ENCODE assay signal across 8 mouse cellular contexts in the genomic region with DNA sequence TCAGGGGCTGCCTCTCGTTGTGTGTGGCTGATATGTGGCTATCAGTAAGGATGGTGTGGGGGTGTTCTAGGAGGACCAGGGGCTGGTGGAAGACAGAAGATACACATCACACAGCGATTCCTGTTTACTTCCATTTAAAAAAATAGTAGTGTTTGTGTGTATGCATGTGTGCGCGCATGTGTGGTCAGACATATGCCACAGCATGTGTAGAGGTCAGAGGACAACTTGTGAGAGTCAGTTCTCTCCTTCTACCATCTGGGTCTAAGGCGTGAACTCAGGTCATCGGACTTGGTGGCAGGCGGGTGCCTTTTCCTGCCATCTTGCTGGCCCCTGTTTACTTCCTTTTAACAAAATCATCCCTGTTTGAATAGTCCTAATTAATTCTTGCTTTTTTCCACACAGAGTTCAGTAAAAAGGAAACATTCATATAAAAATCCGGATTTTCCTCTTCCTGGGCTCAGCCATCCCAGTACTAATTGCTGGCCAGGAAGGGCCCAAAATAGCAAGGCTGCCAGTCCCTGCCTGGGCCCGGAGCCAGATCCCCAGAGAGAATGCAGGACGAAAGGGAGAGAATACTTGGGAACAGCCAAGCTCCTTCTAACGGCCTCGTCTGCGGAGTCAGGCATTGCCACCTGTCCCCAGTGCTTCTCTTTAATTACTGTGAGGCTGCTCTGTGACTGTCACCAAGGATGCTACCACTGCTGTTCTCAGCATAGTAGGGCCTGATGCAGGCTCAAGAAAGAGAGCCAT.
A peak's percentile ranks its signal among the peaks of the same experiment; 100 is the strongest.
DNase-seq lines count a peak whose midpoint lies in the region; ATAC-seq and TF ChIP-seq lines count a peak whose summit lies in the region.

No protein-coding gene starts in this region.

- no peak overlapping the region for H3K4me2 ChIP-seq in lung, embryonic 15.5 days
- no peak overlapping the region for H3K4me2 ChIP-seq in lung, postnatal 0 days (replicated peaks; ENCODE audit: low read depth, low read length)
- H3K4me2 ChIP-seq in kidney, embryonic 16.5 days (replicated peaks; ENCODE audit: low read depth, low read length): no peak overlapping the region
- H3K4me2 ChIP-seq in stomach, postnatal 0 days (replicated peaks; ENCODE audit: low read depth): no peak overlapping the region

- H3K4me3 ChIP-seq in lung, embryonic 15.5 days: no peak overlapping the region
- H3K4me3 ChIP-seq in lung, postnatal 0 days (ENCODE audit: low read depth, low read length): no peak overlapping the region
- H3K4me3 ChIP-seq in heart, embryonic 10.5 days: 0 out of 2 replicates have a peak overlapping the region, but pooled peaks have one; percentile 2
- H3K4me3 ChIP-seq in kidney, embryonic 16.5 days (ENCODE audit: low read length): no peak overlapping the region
- H3K4me3 ChIP-seq in stomach, postnatal 0 days (ENCODE audit: low read depth, low read length): no peak overlapping the region

- peak overlapping the region; percentile 34 for H3K27ac ChIP-seq in lung, embryonic 15.5 days
- H3K27ac ChIP-seq in lung, postnatal 0 days (ENCODE audit: low read length): no peak overlapping the region
- H3K27ac ChIP-seq in heart, embryonic 10.5 days: peak overlapping the region; percentile 73
- H3K27ac ChIP-seq in kidney, embryonic 16.5 days (ENCODE audit: low read length): peak overlapping the region; percentile 56; the same call in 1 of the 2 replicates
- H3K27ac ChIP-seq in stomach, postnatal 0 days (replicated peaks): peak overlapping the region; percentile 25; the same call in 1 of the 2 replicates

- H3K9ac ChIP-seq in lung, embryonic 15.5 days: no peak overlapping the region
- H3K9ac ChIP-seq in lung, postnatal 0 days (replicated peaks; ENCODE audit: low read depth): no peak overlapping the region
- no peak overlapping the region for H3K9ac ChIP-seq in kidney, embryonic 16.5 days (replicated peaks; ENCODE audit: low read length)
- no peak overlapping the region for H3K9ac ChIP-seq in stomach, postnatal 0 days (ENCODE audit: low read length)

- DNase-seq in lung, postnatal 0 days (ENCODE audit: low spot score): no peak
- peak; percentile 68 to 95 for DNase-seq in cerebellum, postnatal 4 days (ENCODE audit: low spot score in 2 of 2)
- no peak for DNase-seq in heart, embryonic 10.5 days (ENCODE audit: low spot score)
- DNase-seq in left cerebral cortex, postnatal 4 days: peak; percentile 99
- no peak for DNase-seq in stomach, postnatal 0 days (ENCODE audit: low spot score)

- H3K4me1 ChIP-seq in lung, embryonic 15.5 days: peaks cover 48% of the 10 kb centered on the region
- peaks cover 9% of the 10 kb centered on the region; the same call in 1 of the 2 replicates for H3K4me1 ChIP-seq in lung, postnatal 0 days (ENCODE audit: insufficient read depth, low read depth, low read length)
- peaks cover 72% of the 10 kb centered on the region for H3K4me1 ChIP-seq in heart, embryonic 10.5 days
- H3K4me1 ChIP-seq in kidney, embryonic 16.5 days (ENCODE audit: insufficient read depth, low read length): peaks cover 33% of the 10 kb centered on the region
- H3K4me1 ChIP-seq in stomach, postnatal 0 days (replicated peaks; ENCODE audit: control insufficient read depth, insufficient read depth): no peaks in the 10 kb centered on the region

- ATAC-seq in lung, embryonic 15.5 days (ENCODE audit: borderline replicate concordance, extremely low read depth, low FRiP score, low TSS enrichment): peak; percentile 11; the same call in 1 of the 2 replicates
- no peak; the same call in 1 of the 2 replicates for ATAC-seq in lung, postnatal 0 days
- no peak for ATAC-seq in kidney, embryonic 16.5 days (ENCODE audit: low FRiP score, low TSS enrichment)
- ATAC-seq in stomach, postnatal 0 days (ENCODE audit: low FRiP score, low TSS enrichment): no peak
- no peak for ATAC-seq in megakaryocyte, adult 5-6 weeks (ENCODE audit: poor library complexity, severe bottlenecking)

- no peaks in the 10 kb centered on the region for H3K36me3 ChIP-seq in lung, embryonic 15.5 days
- no peaks in the 10 kb centered on the region for H3K36me3 ChIP-seq in lung, postnatal 0 days (ENCODE audit: insufficient read depth, low read length)
- H3K36me3 ChIP-seq in heart, embryonic 10.5 days: no peaks in the 10 kb centered on the region
- no peaks in the 10 kb centered on the region for H3K36me3 ChIP-seq in kidney, embryonic 16.5 days (ENCODE audit: insufficient read depth, low read length)
- H3K36me3 ChIP-seq in stomach, postnatal 0 days (ENCODE audit: control insufficient read depth, insufficient read depth, low read length): no peaks in the 10 kb centered on the region

- intact Hi-C loops in left cerebral cortex, postnatal 4 days (cut with DNase I): no loop called here

- no peak for TF ChIP-seq CTCF in lung, postnatal 0 days (IDR thresholded peaks at IDR 0.05)
- TF ChIP-seq CTCF in stomach, postnatal 0 days (IDR thresholded peaks at IDR 0.05; ENCODE audit: low read depth): no peak

- H3K27me3 ChIP-seq in lung, embryonic 15.5 days: no peaks in the 10 kb centered on the region
- no peaks in the 10 kb centered on the region for H3K27me3 ChIP-seq in lung, postnatal 0 days (replicated peaks; ENCODE audit: insufficient read depth, low read length)
- H3K27me3 ChIP-seq in heart, embryonic 10.5 days (ENCODE audit: insufficient read depth, poor library complexity, severe bottlenecking): no peaks in the 10 kb centered on the region
- no peaks in the 10 kb centered on the region for H3K27me3 ChIP-seq in kidney, embryonic 16.5 days (ENCODE audit: insufficient read depth, low read length)
- H3K27me3 ChIP-seq in stomach, postnatal 0 days (ENCODE audit: control insufficient read depth, insufficient read depth, low read length): no peaks in the 10 kb centered on the region

- 39% methylated on average over 13 of the region's 13 CpGs for WGBS in lung, embryonic 15.5 days
- WGBS in lung, postnatal 0 days: 48% methylated on average over 13 of the region's 13 CpGs
- WGBS in heart, embryonic 10.5 days: 53% methylated on average over 13 of the region's 13 CpGs
- 67% methylated on average over 13 of the region's 13 CpGs for WGBS in kidney, embryonic 16.5 days
- 59% methylated on average over 13 of the region's 13 CpGs for WGBS in stomach, postnatal 0 days

- H3K9me3 ChIP-seq in lung, embryonic 15.5 days: no peaks in the 10 kb centered on the region
- no peaks in the 10 kb centered on the region for H3K9me3 ChIP-seq in lung, postnatal 0 days (ENCODE audit: low read length)
- no peaks in the 10 kb centered on the region for H3K9me3 ChIP-seq in heart, embryonic 10.5 days
- H3K9me3 ChIP-seq in kidney, embryonic 16.5 days (ENCODE audit: low read length): no peaks in the 10 kb centered on the region
- H3K9me3 ChIP-seq in stomach, postnatal 0 days (ENCODE audit: control insufficient read depth, low read length): no peaks in the 10 kb centered on the region

- TF ChIP-seq EP300 in lung, postnatal 0 days (IDR thresholded peaks at IDR 0.05): no peak
- no peak for TF ChIP-seq EP300 in stomach, postnatal 0 days (optimal IDR thresholded peaks at IDR 0.05)

Comparison
In these comparisons a context has a peak if more than half of its experiments do, and no peak if none do; other contexts are left out.
1. DNase-seq: peak in cerebellum, postnatal 4 days (2 of 2) and left cerebral cortex, postnatal 4 days (single experiment); none in lung, postnatal 0 days (single experiment), heart, embryonic 10.5 days (single experiment) and stomach, postnatal 0 days (single experiment).